Mouse (Mus musculus) forebrain, embryonic 10.5 days (tissue): Measurements from ENCODE around the gene Shisa3. TPM values are rescaled to one million over a fixed set of nuclear protein-coding genes. Genes with fewer than 3 reads are reported as not detected.
A peak's percentile ranks its signal among the peaks of the same experiment; 100 is the strongest.

Experiments used
- DNase-seq: peaks from one replicate; pipeline ENCODE4 v3.0.0-alpha.2; 2017; ENCODE audit warnings: low spot score; ENCODE audit errors: extremely low spot score
- H3K27ac ChIP-seq: fragments of 300-500 bp; sonication (generic); 2 replicates; pipeline ENCODE4 v1.5.1; 2016; ENCODE audit warnings: mild to moderate bottlenecking
- H3K27me3 ChIP-seq: fragments of 300-500 bp; sonication (generic); 2 replicates; pipeline ENCODE4 v1.6.1; 2016; ENCODE audit warnings: mild to moderate bottlenecking; ENCODE audit not compliant: poor library complexity, severe bottlenecking
- H3K36me3 ChIP-seq: fragments of 300-500 bp; sonication (generic); replicated peaks from 2 replicates; pipeline ENCODE4 v1.6.1; 2016; ENCODE audit warnings: mild to moderate bottlenecking, moderate library complexity
- H3K4me1 ChIP-seq: fragments of 300-500 bp; sonication (generic); 2 replicates; pipeline ENCODE4 v1.6.1; 2016
- H3K4me3 ChIP-seq: fragments of 300-500 bp; sonication (generic); 2 replicates; pipeline ENCODE4 v1.5.1; 2016; ENCODE audit warnings: mild to moderate bottlenecking, moderate library complexity
- H3K9me3 ChIP-seq: fragments of 300-500 bp; sonication (generic); 2 replicates; pipeline ENCODE4 v1.6.1; 2016; ENCODE audit warnings: mild to moderate bottlenecking, moderate library complexity
- WGBS: fragments of 180-500 bp; shearing (Covaris S2); methylation state at CpG from one replicate; pipeline ENCODE4 v1.1.7; 2016; 5-methylcytosine and 5-hydroxymethylcytosine counted together
- polyA plus RNA-seq: library from polyadenylated mRNA; unstranded; fragments of >200 nt; fragmentation: Nextera tagmentation; extraction: Ambion mirVana; gene quantifications from 2 replicates; pipeline ENCODE4 v1.2.1, GENCODE M21; 2016

The Shisa3 gene
- 1.1 and 1.2 TPM in 2 replicates for polyA plus RNA-seq

GRCm38 (mm10) chr5:67607804-67608673 is at the start of gene Shisa3:
Gene Shisa3, plus strand, starts transcription at chr5:67607882.
- under 1% methylated on average over 86 of the region's 86 CpGs for WGBS
- H3K9me3 ChIP-seq = no peaks in the 10 kb centered on the region
- H3K36me3 ChIP-seq = no peaks in the 10 kb centered on the region
- peak; percentile 61 for DNase-seq
- peak within 1 kb of the TSS; percentile 76 for H3K27ac ChIP-seq
- H3K27me3 ChIP-seq = peaks cover 100% of the 10 kb centered on the region
- H3K4me1 ChIP-seq = peaks cover 29% of the 10 kb centered on the region
- peak within 1 kb of the TSS; percentile 60 for H3K4me3 ChIP-seq

- no peak for DNase-seq
- no peak overlapping the region for H3K27ac ChIP-seq
- H3K4me3 ChIP-seq = no peak overlapping the region
- WGBS = 68% methylated on average over 4 of the region's 4 CpGs
- H3K27me3 ChIP-seq = no peaks in the 10 kb centered on the region
- no peaks in the 10 kb centered on the region for H3K9me3 ChIP-seq
- H3K36me3 ChIP-seq = no peaks in the 10 kb centered on the region
- 0 out of 2 replicates have a peak, but pooled peaks cover 3% of the 10 kb centered on the region for H3K4me1 ChIP-seq
These were observed 49.0 kb upstream of the Shisa3 start for GRCm38 (mm10) chr5:67558644-67559043.

DNA sequence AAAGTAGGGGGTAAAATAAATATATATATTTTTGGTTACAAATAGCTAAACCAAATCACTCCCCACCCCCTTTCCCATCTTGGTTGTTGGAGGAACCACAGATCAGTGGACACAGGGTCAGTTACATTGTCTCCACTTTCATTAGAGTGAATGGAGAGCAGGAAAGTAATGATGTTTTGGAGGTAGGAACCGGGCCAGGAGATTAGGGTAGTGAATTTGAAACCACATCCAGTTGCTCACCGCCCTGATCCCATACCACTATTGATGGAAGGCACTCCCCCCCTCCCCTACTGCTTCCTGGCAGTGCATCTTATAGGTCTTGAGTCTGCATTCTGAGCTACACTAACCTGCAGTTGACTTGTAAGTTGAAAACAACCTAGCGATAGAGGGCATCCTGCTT is 48.6 kb upstream of the Shisa3 start:
- 0 out of 2 replicates have a peak, but pooled peaks cover 3% of the 10 kb centered on the region for H3K4me1 ChIP-seq
- no peak overlapping the region for H3K27ac ChIP-seq
- DNase-seq = no peak
- H3K4me3 ChIP-seq = no peak overlapping the region
- no peaks in the 10 kb centered on the region for H3K27me3 ChIP-seq
- H3K9me3 ChIP-seq = no peaks in the 10 kb centered on the region
- 83% methylated on average over 3 of the region's 3 CpGs for WGBS
- H3K36me3 ChIP-seq = no peaks in the 10 kb centered on the region

GRCm38 (mm10) chr5:67572552-67573155 is 35.0 kb upstream of the Shisa3 start:
- DNase-seq = no peak
- Histone ChIP-seq H3K4me3 (no peak overlapping the region), H3K4me1 (no peaks in the 10 kb centered on the region), H3K27ac (no peak overlapping the region), H3K27me3 (no peaks in the 10 kb centered on the region), H3K9me3 (no peaks in the 10 kb centered on the region), H3K36me3 (no peaks in the 10 kb centered on the region)
- 84% methylated on average over 6 of the region's 6 CpGs for WGBS

- Histone ChIP-seq H3K36me3 (no peaks in the 10 kb centered on the region), H3K4me1 (no peaks in the 10 kb centered on the region), H3K9me3 (no peaks in the 10 kb centered on the region), H3K4me3 (no peak overlapping the region), H3K27me3 (no peaks in the 10 kb centered on the region), H3K27ac (no peak overlapping the region)
- 88% methylated on average over 9 of the region's 9 CpGs for WGBS
- DNase-seq = no peak
These were observed 33.6 kb upstream of the Shisa3 start for GRCm38 (mm10) chr5:67574039-67574438.

GRCm38 (mm10) chr5:67575705-67576104 is 32.0 kb upstream of the Shisa3 start:
- no peak overlapping the region for H3K4me3 ChIP-seq
- H3K9me3 ChIP-seq = no peaks in the 10 kb centered on the region
- no peaks in the 10 kb centered on the region for H3K4me1 ChIP-seq
- WGBS = 96% methylated on average over 2 of the region's 2 CpGs
- H3K36me3 ChIP-seq = no peaks in the 10 kb centered on the region
- no peak overlapping the region for H3K27ac ChIP-seq
- DNase-seq = no peak
- no peaks in the 10 kb centered on the region for H3K27me3 ChIP-seq

GRCm38 (mm10) chr5:67579725-67580633 is 27.7 kb upstream of the Shisa3 start:
- no peaks in the 10 kb centered on the region for H3K9me3 ChIP-seq
- no peak for DNase-seq
- no peaks in the 10 kb centered on the region for H3K27me3 ChIP-seq
- no peak overlapping the region for H3K27ac ChIP-seq
- H3K4me3 ChIP-seq = no peak overlapping the region
- 50% methylated on average over 6 of the region's 6 CpGs for WGBS
- no peaks in the 10 kb centered on the region for H3K36me3 ChIP-seq
- no peaks in the 10 kb centered on the region for H3K4me1 ChIP-seq

- Histone ChIP-seq H3K9me3 (no peaks in the 10 kb centered on the region), H3K4me3 (no peak overlapping the region), H3K27me3 (no peaks in the 10 kb centered on the region), H3K36me3 (no peaks in the 10 kb centered on the region), H3K4me1 (peaks cover under 1% of the 10 kb centered on the region; the same call in 1 of the 2 replicates), H3K27ac (no peak overlapping the region)
- DNase-seq = no peak
- 84% methylated on average over 1 of the region's 1 CpGs for whole genome bisulfite sequencing
These were observed 12.6 kb upstream of the Shisa3 start for GRCm38 (mm10) chr5:67595070-67595469.

- H3K9me3 ChIP-seq = no peaks in the 10 kb centered on the region
- 0 out of 2 replicates have a peak, but pooled peaks cover 5% of the 10 kb centered on the region for H3K27me3 ChIP-seq
- peaks cover 5% of the 10 kb centered on the region; the same call in 1 of the 2 replicates for H3K4me1 ChIP-seq
- DNase-seq = no peak
- H3K4me3 ChIP-seq = no peak overlapping the region
- H3K36me3 ChIP-seq = no peaks in the 10 kb centered on the region
- no peak overlapping the region for H3K27ac ChIP-seq
- 87% methylated on average over 7 of the region's 7 CpGs for WGBS
These were observed 12.1 kb upstream of the Shisa3 start for GRCm38 (mm10) chr5:67595629-67596028.

- DNase-seq = no peak
- Histone ChIP-seq H3K27me3 (peaks cover 41% of the 10 kb centered on the region), H3K9me3 (no peaks in the 10 kb centered on the region), H3K4me1 (peaks cover 7% of the 10 kb centered on the region; the same call in 1 of the 2 replicates), H3K36me3 (no peaks in the 10 kb centered on the region), H3K27ac (no peak overlapping the region), H3K4me3 (no peak overlapping the region)
- WGBS = 93% methylated on average over 9 of the region's 9 CpGs
These were observed 7.7 kb upstream of the Shisa3 start for GRCm38 (mm10) chr5:67599935-67600334.

- 51% methylated on average over 5 of the region's 5 CpGs for WGBS
- DNase-seq = no peak
- Histone ChIP-seq H3K36me3 (no peaks in the 10 kb centered on the region), H3K9me3 (no peaks in the 10 kb centered on the region), H3K27ac (no peak overlapping the region), H3K4me1 (peaks cover 29% of the 10 kb centered on the region), H3K27me3 (peaks cover 92% of the 10 kb centered on the region), H3K4me3 (no peak overlapping the region)
These were observed 1.7 kb upstream of the Shisa3 start for GRCm38 (mm10) chr5:67605951-67606350.
